Mouse (Mus musculus): Measurements from ENCODE around the gene Fat1. TPM values are rescaled to one million over a fixed set of nuclear protein-coding genes. Genes with fewer than 3 reads are reported as not detected.

The Fat1 gene
- polyA plus RNA-seq, 1 experiment: 11.5 TPM

DNA sequence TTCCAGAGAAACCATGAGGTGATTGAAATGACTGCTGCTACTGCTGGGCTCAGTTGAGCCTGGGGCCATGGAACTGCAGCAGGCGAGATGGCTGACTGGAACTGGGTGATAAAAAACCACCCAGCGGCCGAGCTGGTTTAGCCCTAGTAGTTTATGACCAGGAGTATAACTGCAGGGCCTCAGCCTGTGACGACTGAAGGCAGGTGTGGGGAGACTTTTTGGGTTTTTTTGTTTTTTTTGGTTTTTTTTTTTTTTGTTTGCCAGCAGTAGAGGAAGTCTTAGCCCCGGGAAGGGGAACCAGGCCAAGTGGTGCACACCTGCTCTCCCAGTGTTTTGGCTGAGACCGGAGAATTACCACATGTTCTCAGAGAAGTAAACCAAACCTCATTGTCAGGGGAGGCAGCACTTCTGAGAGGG is 92.8 kb downstream of the Fat1 start:
- H3K27me3 ChIP-seq (ENCODE audit: control insufficient read depth, insufficient read depth, insufficient read length): no peaks in the 10 kb centered on the region
- H3K79me2 ChIP-seq (ENCODE audit: control insufficient read depth, insufficient read depth): no peaks in the 10 kb centered on the region
- peaks cover 44% of the 10 kb centered on the region for H3K36me3 ChIP-seq (ENCODE audit: control insufficient read depth, insufficient read depth)
- no peak overlapping the region for H3K4me3 ChIP-seq
- H3K4me2 ChIP-seq (ENCODE audit: low read depth): no peak overlapping the region
- TF ChIP-seq SRF (IDR thresholded peaks at IDR 0.05; ENCODE audit: control insufficient read depth, insufficient read length, low read depth): no peak
- no peak for TF ChIP-seq POLR2AphosphoS2 (IDR thresholded peaks at IDR 0.05; ENCODE audit: insufficient read length, low read depth)
- no peak for TF ChIP-seq MAX (IDR thresholded peaks at IDR 0.05; ENCODE audit: low read depth)
- no peak for TF ChIP-seq E2F4 (IDR thresholded peaks at IDR 0.05; ENCODE audit: insufficient read depth)
- TF ChIP-seq MYOG (IDR thresholded peaks at IDR 0.05; ENCODE audit: control insufficient read depth in 1 of 3, insufficient read depth in 1 of 3, insufficient read length in 2 of 3, low read depth in 2 of 3): peak in 1 of 3 experiments; percentile 27
- H3ac ChIP-seq (ENCODE audit: control insufficient read depth, insufficient read length): no peak overlapping the region

DNA sequence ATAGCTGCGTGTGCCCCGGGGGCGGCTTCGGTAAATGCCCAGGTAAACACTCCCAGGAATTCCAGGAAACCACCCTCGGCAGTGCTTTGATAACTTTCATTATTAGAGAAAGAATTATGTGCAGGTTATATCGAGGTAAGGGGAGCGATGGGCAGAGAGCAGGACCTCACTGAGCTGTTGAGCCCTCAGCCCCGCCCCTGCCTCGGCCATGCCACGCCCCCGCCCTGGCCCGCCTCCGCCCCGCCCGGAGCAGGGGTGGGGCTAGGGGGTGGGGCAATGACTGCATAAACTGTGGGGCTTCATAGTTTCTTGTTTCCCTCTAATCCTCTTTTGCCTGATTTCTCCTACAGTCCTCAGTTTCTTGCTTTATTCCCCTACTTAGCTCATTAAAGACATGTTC is 103.1 kb downstream of the Fat1 start:
- no peak overlapping the region for H3ac ChIP-seq (ENCODE audit: control insufficient read depth, insufficient read length)
- no peak overlapping the region for H3K4me2 ChIP-seq (ENCODE audit: low read depth)
- no peaks in the 10 kb centered on the region for H3K27me3 ChIP-seq (ENCODE audit: control insufficient read depth, insufficient read depth, insufficient read length)
- no peaks in the 10 kb centered on the region for H3K79me2 ChIP-seq (ENCODE audit: control insufficient read depth, insufficient read depth)
- H3K36me3 ChIP-seq (ENCODE audit: control insufficient read depth, insufficient read depth): peaks cover 51% of the 10 kb centered on the region
- no peak overlapping the region for H3K4me3 ChIP-seq
- TF ChIP-seq MAX (IDR thresholded peaks at IDR 0.05; ENCODE audit: low read depth) (no peak), USF1 (IDR thresholded peaks at IDR 0.05; ENCODE audit: low read depth) (no peak), SRF (IDR thresholded peaks at IDR 0.05; ENCODE audit: control insufficient read depth, insufficient read length, low read depth) (no peak), E2F4 (IDR thresholded peaks at IDR 0.05; ENCODE audit: insufficient read depth) (no peak), TCF12 (IDR thresholded peaks at IDR 0.05; ENCODE audit: insufficient read depth, poor library complexity, severe bottlenecking) (no peak), REST (IDR thresholded peaks at IDR 0.05; ENCODE audit: insufficient read depth, insufficient read length) (no peak), TCF3 (IDR thresholded peaks at IDR 0.05; ENCODE audit: insufficient read length, low read depth) (no peak), POLR2A (IDR thresholded peaks at IDR 0.05; ENCODE audit: insufficient read length, low read depth) (no peak)

GRCm38 (mm10) chr8:45044160-45044559 is 108.9 kb downstream of the Fat1 start:
- no peak overlapping the region for H3K4me2 ChIP-seq (ENCODE audit: low read depth)
- peaks cover 23% of the 10 kb centered on the region for H3K36me3 ChIP-seq (ENCODE audit: control insufficient read depth, insufficient read depth)
- no peak overlapping the region for H3ac ChIP-seq (ENCODE audit: control insufficient read depth, insufficient read length)
- TF ChIP-seq USF1 (IDR thresholded peaks at IDR 0.05; ENCODE audit: low read depth): no peak
- no peak for TF ChIP-seq CEBPB (IDR thresholded peaks at IDR 0.05; ENCODE audit: insufficient read depth, poor library complexity, severe bottlenecking)
- no peak for TF ChIP-seq MYOG (IDR thresholded peaks at IDR 0.05; ENCODE audit: control insufficient read depth in 1 of 3, insufficient read depth in 1 of 3, insufficient read length in 2 of 3, low read depth in 2 of 3)
- no peak for TF ChIP-seq E2F4 (IDR thresholded peaks at IDR 0.05; ENCODE audit: insufficient read depth)
- TF ChIP-seq SRF (IDR thresholded peaks at IDR 0.05; ENCODE audit: control insufficient read depth, insufficient read length, low read depth): no peak
- TF ChIP-seq MAX (IDR thresholded peaks at IDR 0.05; ENCODE audit: low read depth): no peak
- TF ChIP-seq MYOD1 (IDR thresholded peaks at IDR 0.05; ENCODE audit: control insufficient read depth in 1 of 3, insufficient read length in 2 of 3, low read depth in 2 of 3): no peak
- no peak for TF ChIP-seq TCF12 (IDR thresholded peaks at IDR 0.05; ENCODE audit: insufficient read depth, poor library complexity, severe bottlenecking)
- TF ChIP-seq TCF3 (IDR thresholded peaks at IDR 0.05; ENCODE audit: insufficient read length, low read depth): no peak
- no peak for TF ChIP-seq POLR2A (IDR thresholded peaks at IDR 0.05; ENCODE audit: insufficient read length, low read depth)
- no peak for TF ChIP-seq REST (IDR thresholded peaks at IDR 0.05; ENCODE audit: insufficient read depth, insufficient read length)
- no peak for TF ChIP-seq POLR2AphosphoS2 (IDR thresholded peaks at IDR 0.05; ENCODE audit: insufficient read length, low read depth)
- H3K79me2 ChIP-seq (ENCODE audit: control insufficient read depth, insufficient read depth): no peaks in the 10 kb centered on the region
- H3K27me3 ChIP-seq (ENCODE audit: control insufficient read depth, insufficient read depth, insufficient read length): no peaks in the 10 kb centered on the region
- H3K4me3 ChIP-seq: no peak overlapping the region

DNA sequence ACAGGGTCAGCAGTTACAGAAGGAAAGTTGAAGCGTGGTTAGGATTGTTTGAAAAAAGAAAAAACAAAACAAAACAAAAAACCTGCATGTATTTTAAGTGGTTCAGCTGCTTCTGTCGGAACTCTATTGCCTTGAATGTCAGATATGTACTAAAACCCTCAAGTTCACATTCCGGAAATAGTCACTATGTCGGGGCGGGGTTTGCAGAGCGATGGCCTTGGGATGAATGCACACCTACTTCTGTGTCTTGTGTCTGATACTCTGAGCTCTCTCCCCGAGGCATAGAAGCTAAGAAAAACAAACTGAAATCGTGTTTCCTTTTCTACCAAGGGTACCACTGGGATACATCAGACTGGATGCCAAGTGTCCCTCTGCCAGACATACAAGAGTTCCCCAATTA is 115.2 kb downstream of the Fat1 start:
- TF ChIP-seq REST (IDR thresholded peaks at IDR 0.05; ENCODE audit: insufficient read depth, insufficient read length): no peak
- TF ChIP-seq CEBPB (IDR thresholded peaks at IDR 0.05; ENCODE audit: insufficient read depth, poor library complexity, severe bottlenecking): no peak
- no peak for TF ChIP-seq TCF12 (IDR thresholded peaks at IDR 0.05; ENCODE audit: insufficient read depth, poor library complexity, severe bottlenecking)
- TF ChIP-seq MYOG (IDR thresholded peaks at IDR 0.05; ENCODE audit: control insufficient read depth in 1 of 3, insufficient read depth in 1 of 3, insufficient read length in 2 of 3, low read depth in 2 of 3): no peak
- no peak for TF ChIP-seq POLR2AphosphoS2 (IDR thresholded peaks at IDR 0.05; ENCODE audit: insufficient read length, low read depth)
- TF ChIP-seq MAX (IDR thresholded peaks at IDR 0.05; ENCODE audit: low read depth): no peak
- no peak for TF ChIP-seq E2F4 (IDR thresholded peaks at IDR 0.05; ENCODE audit: insufficient read depth)
- TF ChIP-seq TCF3 (IDR thresholded peaks at IDR 0.05; ENCODE audit: insufficient read length, low read depth): no peak
- no peak for TF ChIP-seq SRF (IDR thresholded peaks at IDR 0.05; ENCODE audit: control insufficient read depth, insufficient read length, low read depth)
- no peak for TF ChIP-seq MYOD1 (IDR thresholded peaks at IDR 0.05; ENCODE audit: control insufficient read depth in 1 of 3, insufficient read length in 2 of 3, low read depth in 2 of 3)
- TF ChIP-seq POLR2A (IDR thresholded peaks at IDR 0.05; ENCODE audit: insufficient read length, low read depth): no peak
- no peak for TF ChIP-seq USF1 (IDR thresholded peaks at IDR 0.05; ENCODE audit: low read depth)
- H3ac ChIP-seq (ENCODE audit: control insufficient read depth, insufficient read length): no peak overlapping the region
- H3K4me2 ChIP-seq (ENCODE audit: low read depth): no peak overlapping the region
- no peaks in the 10 kb centered on the region for H3K79me2 ChIP-seq (ENCODE audit: control insufficient read depth, insufficient read depth)
- H3K36me3 ChIP-seq (ENCODE audit: control insufficient read depth, insufficient read depth): peaks cover 15% of the 10 kb centered on the region
- H3K4me3 ChIP-seq: no peak overlapping the region
- H3K27me3 ChIP-seq (ENCODE audit: control insufficient read depth, insufficient read depth, insufficient read length): no peaks in the 10 kb centered on the region

DNA sequence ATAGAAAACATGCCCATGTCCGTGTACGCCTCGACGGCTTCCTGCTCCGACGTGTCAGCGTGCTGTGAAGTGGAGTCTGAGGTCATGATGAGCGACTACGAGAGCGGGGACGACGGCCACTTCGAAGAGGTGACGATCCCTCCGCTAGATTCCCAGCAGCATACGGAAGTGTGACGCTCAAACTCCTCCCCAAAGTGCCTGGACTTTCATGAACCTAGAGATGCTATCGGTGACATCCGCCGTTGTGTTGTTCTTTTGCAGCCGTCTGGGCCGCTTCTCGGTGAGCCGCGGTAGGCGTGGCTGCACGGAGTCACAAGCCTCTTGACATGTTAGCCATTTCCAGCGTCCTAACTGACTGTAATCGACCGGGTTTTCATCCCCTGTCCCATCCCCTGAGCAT is 116.0 kb downstream of the Fat1 start:
- Histone ChIP-seq H3K27me3 (ENCODE audit: control insufficient read depth, insufficient read depth, insufficient read length) (no peaks in the 10 kb centered on the region), H3K79me2 (ENCODE audit: control insufficient read depth, insufficient read depth) (no peaks in the 10 kb centered on the region), H3K36me3 (ENCODE audit: control insufficient read depth, insufficient read depth) (peaks cover 15% of the 10 kb centered on the region), H3ac (ENCODE audit: control insufficient read depth, insufficient read length) (no peak overlapping the region), H3K4me3 (no peak overlapping the region), H3K4me2 (ENCODE audit: low read depth) (no peak overlapping the region)
- TF ChIP-seq CEBPB (IDR thresholded peaks at IDR 0.05; ENCODE audit: insufficient read depth, poor library complexity, severe bottlenecking) (no peak), POLR2AphosphoS2 (IDR thresholded peaks at IDR 0.05; ENCODE audit: insufficient read length, low read depth) (no peak), TCF3 (IDR thresholded peaks at IDR 0.05; ENCODE audit: insufficient read length, low read depth) (no peak)

All from myocyte (in vitro differentiated cells).